Mouse (Mus musculus) heart, embryonic 11.5 days (tissue): ENCODE measurements at regions not wholly inside any gene's neighbourhood (a gene's known extent, or its start where the extent isn't known, plus 50 kb on each side); places are given as distances from the start of the nearest gene placed in this dataset.
"Not testable (repeated sequence)": the region's sequence is repeated elsewhere in the genome, so short reads cannot be mapped to it uniquely, and the experiment has no call there.

Experiments used
- ATAC-seq: fragments of 200-750 bp; cut with Nextera tagmentation; replicated peaks from 2 replicates; pipeline ENCODE4 v1.8.0; 2017; ENCODE audit warnings: moderate library complexity; ENCODE audit not compliant: insufficient number of reproducible peaks, low FRiP score, low TSS enrichment
- H3K27ac ChIP-seq: fragments of 300-500 bp; sonication (generic); 2 replicates; pipeline ENCODE4 v1.5.1; 2014; ENCODE audit warnings: mild to moderate bottlenecking, low read depth, low read length
- H3K27me3 ChIP-seq: fragments of 300-500 bp; sonication (generic); 2 replicates; pipeline ENCODE4 v1.6.1; 2014; ENCODE audit warnings: mild to moderate bottlenecking, low read length, mixed read lengths; ENCODE audit not compliant: control insufficient read depth, insufficient read depth
- H3K36me3 ChIP-seq: fragments of 300-500 bp; sonication (generic); 2 replicates; pipeline ENCODE4 v1.6.1; 2014; ENCODE audit warnings: mild to moderate bottlenecking, low read length, moderate library complexity, mixed read lengths; ENCODE audit not compliant: control insufficient read depth, insufficient read depth
- H3K4me1 ChIP-seq: fragments of 300-500 bp; sonication (generic); 2 replicates; pipeline ENCODE4 v1.6.1; 2014; ENCODE audit warnings: low read length; ENCODE audit not compliant: control insufficient read depth, insufficient read depth
- H3K4me2 ChIP-seq: fragments of 300-500 bp; sonication (generic); 2 replicates; pipeline ENCODE4 v1.6.1; 2014; ENCODE audit warnings: mild to moderate bottlenecking, moderate library complexity
- H3K4me3 ChIP-seq: fragments of 300-500 bp; sonication (generic); 2 replicates; pipeline ENCODE4 v1.5.1; 2014; ENCODE audit warnings: low read depth, low read length
- H3K9ac ChIP-seq: fragments of 300-500 bp; sonication (generic); 2 replicates; pipeline ENCODE4 v1.6.1; 2014; ENCODE audit warnings: mild to moderate bottlenecking, low read depth, low read length, moderate library complexity
- H3K9me3 ChIP-seq: fragments of 300-500 bp; sonication (generic); replicated peaks from 2 replicates; pipeline ENCODE4 v1.6.1; 2016; ENCODE audit warnings: low read length; ENCODE audit not compliant: control insufficient read depth
- WGBS: fragments of 180-500 bp; shearing (Covaris S2); extraction: QIAGEN DNeasy Blood & Tissue Kit; methylation state at CpG from one replicate; pipeline ENCODE4 v1.1.7; 2014; ENCODE audit not compliant: insufficient replicate concordance; 5-methylcytosine and 5-hydroxymethylcytosine counted together

DNA sequence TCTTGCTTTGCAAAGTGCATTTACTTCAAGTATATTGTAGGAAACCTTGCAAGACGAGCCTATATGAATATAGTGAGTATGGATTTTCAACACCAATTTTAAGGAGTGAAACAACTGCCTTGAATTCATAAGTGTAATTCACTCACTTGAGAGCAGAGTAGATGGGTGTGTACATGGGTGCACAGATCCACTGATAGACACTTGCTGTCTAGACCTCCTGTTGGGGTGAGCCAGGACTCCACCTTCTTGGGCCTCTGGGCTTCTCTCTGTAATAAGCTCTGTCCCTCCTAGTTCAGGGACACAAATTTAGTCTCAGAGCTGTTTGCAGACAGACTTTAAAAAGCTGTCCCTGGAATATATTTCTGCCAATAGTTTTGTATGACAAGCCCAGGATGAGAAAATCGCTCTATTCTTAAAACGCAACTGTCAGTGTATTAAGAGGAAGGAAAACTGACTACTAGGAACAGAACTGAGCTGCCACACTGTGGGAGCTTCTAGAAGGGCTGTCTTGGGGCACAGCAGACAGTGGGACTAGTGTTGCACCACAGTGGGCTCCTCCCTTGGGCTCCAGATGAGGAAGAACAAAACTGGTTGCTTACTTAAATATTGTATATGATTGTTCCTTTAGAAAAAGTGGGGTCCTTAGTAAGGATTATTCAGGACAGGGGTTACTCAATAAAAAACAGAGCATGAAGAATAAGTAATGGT lies 395.7 kb upstream of the Id2 start:
- ATAC-seq, result no peak
- Histone ChIP-seq H3K9me3 (no peaks in the 10 kb centered on the region), H3K4me2 (no peak overlapping the region), H3K4me1 (no peaks in the 10 kb centered on the region), H3K4me3 (no peak overlapping the region), H3K9ac (no peak overlapping the region), H3K27me3 (no peaks in the 10 kb centered on the region), H3K27ac (no peak overlapping the region), H3K36me3 (no peaks in the 10 kb centered on the region)
- WGBS, result 82% methylated on average over 3 of the region's 3 CpGs

DNA sequence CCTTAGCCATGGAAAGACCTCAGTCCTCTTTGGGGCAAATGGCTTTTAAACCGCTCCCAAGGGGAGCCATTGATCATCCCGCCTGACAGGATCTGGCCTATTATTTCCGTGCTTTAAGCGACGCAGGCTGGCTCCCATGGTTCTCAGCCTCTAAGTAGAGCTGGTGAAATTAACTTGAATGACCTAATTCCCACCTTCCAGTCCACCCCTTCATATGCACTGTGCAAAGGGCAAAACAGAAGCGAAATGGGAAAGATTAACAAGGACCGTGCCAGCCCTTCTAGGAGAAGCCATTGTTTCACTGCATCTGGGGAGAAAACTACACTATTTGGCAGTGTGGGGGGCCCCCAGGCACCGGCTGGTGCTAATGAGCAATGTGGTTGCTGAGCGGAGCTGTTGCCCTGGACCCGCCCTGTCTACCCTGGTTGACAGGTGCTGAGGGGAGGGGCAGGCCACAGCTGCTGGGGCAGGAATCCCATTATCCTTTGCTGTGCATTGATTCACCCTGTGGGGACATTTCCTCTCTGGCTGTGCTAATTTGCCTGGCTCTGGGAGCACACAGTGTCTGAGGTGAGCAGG lies 378.3 kb upstream of the Id2 start:
- Histone ChIP-seq H3K36me3 (no peaks in the 10 kb centered on the region), H3K27ac (no peak overlapping the region)

DNA sequence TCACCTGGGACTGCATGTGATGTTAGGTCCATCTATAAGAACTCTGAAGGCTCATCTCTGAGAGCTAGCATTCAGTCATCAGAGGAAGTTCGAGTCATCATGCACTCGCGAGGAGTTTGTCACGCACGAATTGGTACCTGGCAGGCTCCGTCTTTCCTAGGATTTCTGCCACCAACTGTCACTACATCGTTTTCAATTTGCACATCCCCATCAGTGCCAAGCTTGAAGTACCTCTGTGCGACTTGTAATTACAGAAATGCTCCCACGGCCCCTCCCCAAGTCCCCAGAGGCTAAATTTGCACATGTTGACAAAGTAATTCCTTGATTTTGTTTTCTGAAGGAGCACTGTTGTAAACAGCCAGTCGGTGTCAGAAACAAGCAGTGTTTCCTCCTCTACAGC lies 372.2 kb upstream of the Id2 start:
- H3K4me2 ChIP-seq, result no peak overlapping the region
- H3K4me1 ChIP-seq, result peaks cover 7% of the 10 kb centered on the region; the same call in 1 of the 2 replicates
- no peak overlapping the region for H3K27ac ChIP-seq
- no peaks in the 10 kb centered on the region for H3K9me3 ChIP-seq
- ATAC-seq, result no peak
- H3K27me3 ChIP-seq, result no peaks in the 10 kb centered on the region; the same call in 1 of the 2 replicates
- WGBS, result 80% methylated on average over 10 of the region's 10 CpGs
- H3K9ac ChIP-seq, result no peak overlapping the region
- H3K4me3 ChIP-seq, result no peak overlapping the region
- H3K36me3 ChIP-seq, result no peaks in the 10 kb centered on the region

More for the DNA sequence above, 378.3 kb upstream of the Id2 start:
- Histone ChIP-seq H3K27me3 (no peaks in the 10 kb centered on the region), H3K9me3 (no peaks in the 10 kb centered on the region), H3K4me2 (no peak overlapping the region), H3K4me1 (0 out of 2 replicates have a peak, but pooled peaks cover 5% of the 10 kb centered on the region), H3K4me3 (no peak overlapping the region), H3K9ac (no peak overlapping the region)
- ATAC-seq, result no peak
- 18% methylated on average over 10 of the region's 10 CpGs for WGBS

DNA sequence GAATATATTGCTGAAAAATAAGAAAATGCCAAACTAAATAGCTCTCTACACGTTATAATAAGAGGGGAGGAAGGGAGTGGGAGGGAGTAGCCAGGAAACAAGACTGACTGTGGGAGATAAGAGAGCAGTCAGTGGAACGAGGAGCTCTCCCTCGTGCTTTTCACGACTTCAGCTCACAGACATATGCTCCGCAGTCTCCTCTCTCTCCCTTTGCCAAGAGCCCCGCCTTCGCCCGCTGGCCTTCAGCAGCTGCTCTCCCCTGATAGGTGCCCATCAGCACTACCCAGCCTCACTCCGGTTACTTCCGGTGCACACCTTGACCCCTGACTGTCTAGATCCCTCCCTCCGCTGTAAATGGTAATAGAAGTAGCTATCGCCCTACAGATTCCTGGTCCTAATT lies 370.8 kb upstream of the Id2 start:
- WGBS, result 24% methylated on average over 12 of the region's 12 CpGs
- ATAC-seq, result no peak

DNA sequence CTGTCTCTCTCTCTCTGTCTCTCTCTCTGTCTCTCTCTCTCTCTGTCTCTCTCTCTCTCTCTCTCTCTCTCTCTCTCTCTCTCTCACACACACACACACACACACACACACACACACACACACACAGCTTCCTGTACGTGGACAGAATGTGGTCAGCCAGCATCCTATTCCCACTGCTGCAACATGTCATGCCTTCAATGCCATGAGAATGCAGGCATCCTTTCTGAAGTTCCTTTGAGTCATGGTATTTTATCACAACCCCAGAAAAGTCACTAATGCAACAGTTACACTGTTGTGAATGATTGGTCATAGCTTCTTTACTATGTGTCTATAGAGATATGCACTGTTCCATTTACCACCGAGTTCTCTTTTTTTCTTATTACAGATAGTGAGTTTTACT lies 365.8 kb upstream of the Id2 start:
- H3K4me1 ChIP-seq, H3K36me3 ChIP-seq, H3K4me2 ChIP-seq, H3K27me3 ChIP-seq, ATAC-seq, H3K9me3 ChIP-seq, H3K4me3 ChIP-seq, H3K27ac ChIP-seq, H3K9ac ChIP-seq: not testable (repeated sequence)
- WGBS, result 53% methylated on average over 2 of the region's 2 CpGs

More for the DNA sequence above, 370.8 kb upstream of the Id2 start:
- Histone ChIP-seq H3K9me3 (no peaks in the 10 kb centered on the region), H3K4me3 (no peak overlapping the region), H3K4me1 (peaks cover 7% of the 10 kb centered on the region; the same call in 1 of the 2 replicates), H3K9ac (no peak overlapping the region), H3K27ac (no peak overlapping the region), H3K27me3 (no peaks in the 10 kb centered on the region; the same call in 1 of the 2 replicates), H3K4me2 (no peak overlapping the region; the same call in 1 of the 2 replicates), H3K36me3 (no peaks in the 10 kb centered on the region)

DNA sequence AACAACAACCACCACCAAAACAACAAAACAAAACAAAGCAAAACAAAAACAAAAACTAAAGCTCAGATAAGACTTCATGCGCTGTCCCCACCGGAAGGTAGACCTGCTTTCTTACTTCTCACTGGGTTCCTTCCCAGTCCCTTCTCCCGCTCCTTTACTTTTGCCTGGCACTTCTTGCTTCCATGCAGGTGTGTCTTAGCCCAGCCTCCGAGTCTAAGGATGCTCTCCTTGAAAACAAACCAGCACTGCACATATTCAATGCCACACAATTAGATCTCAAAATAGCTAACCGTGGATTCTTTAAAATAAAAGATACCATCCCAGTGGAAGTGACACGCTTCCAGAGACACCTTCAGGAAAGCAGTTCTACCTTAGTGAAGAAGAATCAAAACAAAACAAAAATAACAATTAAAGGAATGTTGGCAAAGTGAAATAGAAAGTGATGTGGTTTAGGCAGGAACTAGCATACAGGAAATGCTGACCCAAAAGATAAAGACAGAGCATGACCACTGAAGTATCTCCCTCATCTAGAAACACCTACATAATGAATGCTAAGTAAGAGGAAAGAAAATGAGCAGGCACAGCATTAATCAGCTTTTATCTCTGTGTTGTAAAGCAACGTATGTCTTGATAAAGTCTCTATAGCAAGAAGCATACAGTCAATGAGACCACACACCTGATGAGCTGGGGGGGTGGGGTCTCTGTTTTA lies 358.5 kb upstream of the Id2 start:
- no peak overlapping the region for H3K4me2 ChIP-seq
- H3K27ac ChIP-seq, result no peak overlapping the region
- 75% methylated on average over 7 of the region's 7 CpGs for WGBS
- no peak overlapping the region for H3K4me3 ChIP-seq
- no peaks in the 10 kb centered on the region for H3K27me3 ChIP-seq
- H3K4me1 ChIP-seq, result no peaks in the 10 kb centered on the region
- H3K9me3 ChIP-seq, result no peaks in the 10 kb centered on the region
- no peaks in the 10 kb centered on the region for H3K36me3 ChIP-seq
- no peak overlapping the region for H3K9ac ChIP-seq
- ATAC-seq, result no peak

DNA sequence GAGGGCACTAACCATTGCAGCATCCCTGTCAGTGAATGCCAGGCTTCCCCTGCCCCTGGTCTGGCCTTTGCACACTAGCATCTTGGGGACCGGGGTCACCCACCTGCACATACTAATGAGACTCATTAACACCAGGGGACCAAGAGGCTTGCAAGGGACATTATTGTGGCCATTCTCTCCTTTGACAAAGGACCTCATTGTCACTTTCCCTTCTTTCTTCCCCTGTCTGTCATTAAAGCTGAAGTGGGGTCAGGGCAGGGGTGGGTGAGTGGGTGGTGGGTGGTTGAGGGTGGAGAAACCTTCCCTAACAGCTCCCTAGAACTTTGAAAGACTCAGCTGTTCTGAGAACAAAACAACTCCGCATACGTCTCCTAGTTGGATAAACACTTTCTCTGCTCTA lies 356.4 kb upstream of the Id2 start:
- H3K4me1 ChIP-seq, result no peaks in the 10 kb centered on the region
- H3K27me3 ChIP-seq, result no peaks in the 10 kb centered on the region
- no peak overlapping the region for H3K27ac ChIP-seq
- H3K36me3 ChIP-seq, result no peaks in the 10 kb centered on the region
- H3K4me2 ChIP-seq, result no peak overlapping the region
- no peak overlapping the region for H3K9ac ChIP-seq
- H3K4me3 ChIP-seq, result no peak overlapping the region
- 69% methylated on average over 3 of the region's 3 CpGs for WGBS
- ATAC-seq, result no peak
- H3K9me3 ChIP-seq, result no peaks in the 10 kb centered on the region

DNA sequence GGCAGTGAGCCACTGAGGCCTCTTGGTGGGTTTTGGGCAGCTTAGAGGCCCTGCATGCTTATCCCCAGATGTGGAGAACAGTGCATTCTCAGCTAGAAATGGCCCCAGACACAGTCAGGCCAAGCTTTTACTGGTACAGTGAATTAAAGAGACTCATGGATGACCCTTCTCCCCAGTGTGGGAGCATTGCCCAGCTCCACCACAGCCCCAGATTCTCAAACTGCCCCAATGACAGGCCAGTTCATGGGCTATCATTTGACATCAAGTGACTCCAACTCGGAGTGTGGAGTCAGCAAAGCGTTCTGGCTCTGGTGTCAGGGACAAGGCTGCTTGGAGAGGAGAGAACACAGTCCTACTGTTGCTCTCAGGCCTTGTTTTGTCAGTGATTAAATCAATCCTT lies 354.2 kb upstream of the Id2 start:
- H3K9me3 ChIP-seq, result no peaks in the 10 kb centered on the region
- no peaks in the 10 kb centered on the region for H3K36me3 ChIP-seq
- no peaks in the 10 kb centered on the region for H3K4me1 ChIP-seq
- 69% methylated on average over 2 of the region's 2 CpGs for WGBS
- no peak overlapping the region for H3K9ac ChIP-seq
- no peaks in the 10 kb centered on the region for H3K27me3 ChIP-seq
- no peak overlapping the region for H3K27ac ChIP-seq
- H3K4me2 ChIP-seq, result no peak overlapping the region
- no peak overlapping the region for H3K4me3 ChIP-seq
- ATAC-seq, result no peak
